Mouse (Mus musculus) cortical plate, adult 2 months (tissue): ENCODE measurements around the gene Plekha6. TPM values are rescaled to one million over a fixed set of nuclear protein-coding genes. Genes with fewer than 3 reads are reported as not detected.

Source experiments
- H3K27ac ChIP-seq: fragments of 200-500 bp; 2 replicates; pipeline ENCODE4 v1.5.1; 2012; ENCODE audit warnings: low read length, control low read depth, inconsistent platforms; ENCODE audit not compliant: insufficient read depth
- H3K4me1 ChIP-seq: fragments of 200-500 bp; 2 replicates; pipeline ENCODE4 v1.6.1; 2011; ENCODE audit warnings: low read length; ENCODE audit not compliant: control insufficient read depth, insufficient read depth
- H3K4me3 ChIP-seq: fragments of 200-500 bp; 2 replicates; pipeline ENCODE4 v1.5.1; 2011; ENCODE audit warnings: mild to moderate bottlenecking, low read length, control low read depth; ENCODE audit not compliant: insufficient read depth
- CTCF ChIP-seq: fragments of 200-500 bp; IDR thresholded peaks from 2 replicates; pipeline ENCODE4 v1.5.1; 2011; ENCODE audit warnings: mild to moderate bottlenecking, control low read depth, low read length; ENCODE audit not compliant: insufficient read depth; ENCODE audit errors: extremely low read depth
- POLR2A ChIP-seq: fragments of 200-500 bp; IDR thresholded peaks from 2 replicates; pipeline ENCODE4 v1.6.1; 2011; ENCODE audit warnings: mild to moderate bottlenecking, low read length, control low read depth; ENCODE audit not compliant: insufficient read depth; ENCODE audit errors: extremely low read depth
- polyA plus RNA-seq: library from polyadenylated mRNA; depleted of rRNA; stranded (reverse); fragments of >200 nt; gene quantifications from 2 replicates; pipeline ENCODE4 v1.2.3, GENCODE M21; 2012

Plekha6 gene
- polyA plus RNA-seq, 1 experiment: 83.2 TPM

DNA sequence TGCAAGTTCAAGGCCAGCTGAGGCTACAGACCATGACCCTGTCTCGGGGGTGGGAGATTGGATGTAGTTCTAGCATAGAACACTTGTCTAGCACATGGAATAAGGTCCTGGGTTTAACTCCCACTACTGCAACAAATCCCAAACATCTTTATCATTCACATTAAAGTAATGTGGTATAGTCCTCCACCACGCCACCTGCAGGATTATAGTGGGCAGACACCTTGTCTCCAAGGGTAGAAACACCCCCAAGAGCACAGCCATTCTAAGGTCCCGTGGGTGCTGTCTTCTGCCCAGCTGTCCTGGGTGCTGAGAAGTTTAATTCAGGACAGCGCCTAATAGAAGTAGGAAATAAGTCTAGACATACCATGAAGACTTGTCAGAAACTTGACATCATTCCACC is 152.6 kb downstream of the Plekha6 start:
- peaks cover 2% of the 10 kb centered on the region for H3K4me1 ChIP-seq
- no peak for TF ChIP-seq POLR2A
- TF ChIP-seq CTCF: no peak
- H3K27ac ChIP-seq: no peak overlapping the region
- H3K4me3 ChIP-seq: no peak overlapping the region

DNA sequence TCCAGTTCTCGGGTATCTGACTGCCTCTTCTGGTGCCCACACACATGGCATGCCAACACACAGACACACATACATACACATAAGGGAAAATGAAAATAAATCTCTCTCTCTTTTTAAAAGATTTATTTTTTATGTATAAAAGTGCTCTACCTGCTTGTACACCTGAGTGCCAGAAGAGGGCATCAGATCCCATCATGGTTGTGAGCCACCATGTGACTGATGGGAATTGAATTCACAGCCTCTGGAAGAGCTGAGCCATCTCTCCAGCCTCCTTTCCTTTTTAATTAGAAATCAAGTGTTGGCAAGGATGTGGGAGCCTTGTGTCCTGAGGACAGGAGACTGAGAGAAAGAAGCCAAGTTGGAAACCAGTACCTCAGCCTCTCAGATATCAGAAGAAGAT is 153.1 kb downstream of the Plekha6 start:
- H3K27ac ChIP-seq: no peak overlapping the region
- no peak overlapping the region for H3K4me3 ChIP-seq
- TF ChIP-seq CTCF (0 out of 2 replicates have a peak, but pooled peaks have one; percentile 32), POLR2A (no peak)
- peaks cover 2% of the 10 kb centered on the region; the same call in 1 of the 2 replicates for H3K4me1 ChIP-seq

DNA sequence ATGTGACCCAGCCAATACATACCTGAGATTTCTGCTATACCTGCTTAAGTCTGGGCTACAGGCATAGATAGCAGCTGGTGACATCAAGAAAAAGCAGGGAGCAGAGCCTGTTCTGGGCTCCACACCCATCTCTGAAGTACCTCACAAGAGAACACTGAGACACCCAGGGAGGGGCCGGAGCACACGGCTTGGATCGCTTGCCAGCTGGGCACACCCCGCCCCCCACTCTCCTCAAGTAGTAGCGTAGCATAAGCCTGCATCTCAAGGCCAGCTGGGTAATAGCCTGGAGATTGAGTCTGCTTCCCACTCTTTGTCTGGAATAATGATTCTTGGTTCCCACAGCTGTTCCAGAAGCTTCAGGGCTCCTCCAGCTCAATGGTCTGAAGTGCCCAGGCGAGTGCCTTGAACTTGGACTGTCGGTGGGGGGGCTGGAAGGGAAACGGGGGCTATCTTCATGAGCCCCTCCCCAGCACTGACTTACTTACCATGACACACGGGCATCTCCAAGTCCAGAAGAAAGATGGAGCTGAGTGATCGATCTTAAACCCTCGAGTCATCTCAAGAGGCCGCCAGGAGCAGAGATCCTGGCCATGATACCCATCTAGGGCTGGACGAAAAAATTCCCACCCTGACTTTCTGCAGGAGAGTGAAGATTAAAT is 157.4 kb downstream of the Plekha6 start, which contains the start of gene Kiss1:
Gene Kiss1, plus strand, starts transcription at position 609 of the 659 bp plus-strand sequence.
- H3K4me3 ChIP-seq: no peak within 1 kb of the TSS
- TF ChIP-seq CTCF (no peak), POLR2A (no peak)
- H3K27ac ChIP-seq: no peak within 1 kb of the TSS
- H3K4me1 ChIP-seq: no peaks in the 10 kb centered on the region

DNA sequence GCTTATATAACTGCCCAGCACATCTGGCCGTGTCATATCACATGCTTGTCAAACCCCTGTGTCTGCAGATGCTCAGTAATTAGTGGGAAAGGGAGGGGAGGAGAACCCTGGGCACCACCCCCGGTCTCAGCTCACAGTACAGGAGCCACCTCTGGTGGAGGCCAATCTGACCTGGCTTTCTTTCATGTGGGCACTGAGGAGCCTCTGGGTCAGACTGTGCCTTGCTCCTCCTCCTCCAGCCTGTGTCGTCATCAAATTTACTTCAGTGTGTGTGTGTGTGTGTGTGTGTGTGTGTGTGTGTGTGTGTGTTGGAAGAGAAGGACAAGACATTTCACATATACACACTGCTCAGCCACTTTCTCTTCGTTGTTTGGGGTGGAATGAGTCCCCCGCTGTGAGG is 159.3 kb downstream of the Plekha6 start:
- TF ChIP-seq CTCF: no peak
- no peak overlapping the region for H3K27ac ChIP-seq
- H3K4me1 ChIP-seq: no peaks in the 10 kb centered on the region
- no peak overlapping the region for H3K4me3 ChIP-seq

DNA sequence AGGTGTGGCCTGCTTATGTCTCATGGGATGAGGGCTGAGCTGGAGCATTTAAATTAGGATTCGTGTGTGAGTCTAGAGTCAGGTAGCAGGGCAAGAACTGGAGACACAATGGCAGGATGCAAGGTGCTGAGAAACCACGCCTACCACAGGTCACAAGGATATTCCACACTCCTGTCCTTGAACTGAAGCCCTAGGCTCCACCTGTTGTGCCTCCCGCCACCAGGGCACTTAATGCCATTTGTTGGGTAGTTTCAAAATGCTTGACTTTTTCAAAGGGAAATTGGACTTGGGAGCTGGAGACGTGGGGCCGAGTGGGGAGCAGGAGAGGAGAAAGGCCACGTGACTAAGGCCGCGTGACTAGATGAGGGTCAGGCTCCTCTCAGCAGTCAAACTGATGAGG is 161.9 kb downstream of the Plekha6 start:
- no peak overlapping the region for H3K27ac ChIP-seq
- no peak overlapping the region for H3K4me3 ChIP-seq
- peaks cover 2% of the 10 kb centered on the region for H3K4me1 ChIP-seq
- TF ChIP-seq POLR2A (no peak), CTCF (no peak)

DNA sequence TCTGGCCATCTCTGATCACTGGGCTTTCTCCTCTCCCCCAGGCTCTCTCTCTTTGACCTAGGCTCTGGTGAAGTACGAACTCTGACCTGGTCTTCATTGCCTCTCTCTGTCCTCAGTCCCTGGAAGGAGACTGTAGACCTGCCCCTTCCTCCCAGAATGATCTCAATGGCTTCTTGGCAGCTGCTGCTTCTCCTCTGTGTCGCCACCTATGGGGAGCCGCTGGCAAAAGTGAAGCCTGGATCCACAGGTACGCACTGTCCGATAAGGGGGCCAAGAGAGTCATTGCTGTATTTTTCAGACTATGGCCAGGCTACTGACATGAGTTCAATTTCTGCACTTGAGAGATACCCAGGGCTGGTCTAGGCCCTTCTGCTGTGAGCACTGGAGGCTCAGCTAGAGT is 163.1 kb downstream of the Plekha6 start:
- Histone ChIP-seq H3K27ac (no peak overlapping the region), H3K4me3 (no peak overlapping the region), H3K4me1 (peaks cover 6% of the 10 kb centered on the region)
- TF ChIP-seq POLR2A: no peak

DNA sequence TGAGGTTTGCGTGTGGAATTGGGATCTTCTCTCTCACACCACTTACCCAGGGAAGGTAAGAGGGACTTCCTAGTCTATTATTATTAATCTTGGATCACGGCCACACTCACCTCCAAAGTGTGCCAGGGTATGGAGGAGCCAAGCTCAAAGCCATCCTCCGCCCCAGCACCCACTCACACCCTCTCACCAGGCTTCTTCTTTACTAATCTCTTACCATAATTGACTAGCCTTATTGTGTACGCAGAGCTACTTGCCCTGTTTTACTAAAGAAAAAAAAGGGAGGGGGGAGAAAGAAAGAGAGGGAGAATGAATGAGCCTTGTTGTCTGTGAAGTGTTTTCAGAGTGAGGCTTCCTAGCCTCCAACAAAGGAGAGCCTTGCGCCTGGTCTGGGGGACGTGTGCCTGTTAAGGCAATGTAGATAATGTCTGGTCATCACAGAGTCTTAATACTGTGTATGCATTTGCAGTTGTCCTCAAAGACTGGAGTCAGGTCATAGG is 164.3 kb downstream of the Plekha6 start:
- no peak for TF ChIP-seq POLR2A
- no peak for TF ChIP-seq CTCF
- H3K4me3 ChIP-seq: no peak overlapping the region
- peaks cover 11% of the 10 kb centered on the region for H3K4me1 ChIP-seq

DNA sequence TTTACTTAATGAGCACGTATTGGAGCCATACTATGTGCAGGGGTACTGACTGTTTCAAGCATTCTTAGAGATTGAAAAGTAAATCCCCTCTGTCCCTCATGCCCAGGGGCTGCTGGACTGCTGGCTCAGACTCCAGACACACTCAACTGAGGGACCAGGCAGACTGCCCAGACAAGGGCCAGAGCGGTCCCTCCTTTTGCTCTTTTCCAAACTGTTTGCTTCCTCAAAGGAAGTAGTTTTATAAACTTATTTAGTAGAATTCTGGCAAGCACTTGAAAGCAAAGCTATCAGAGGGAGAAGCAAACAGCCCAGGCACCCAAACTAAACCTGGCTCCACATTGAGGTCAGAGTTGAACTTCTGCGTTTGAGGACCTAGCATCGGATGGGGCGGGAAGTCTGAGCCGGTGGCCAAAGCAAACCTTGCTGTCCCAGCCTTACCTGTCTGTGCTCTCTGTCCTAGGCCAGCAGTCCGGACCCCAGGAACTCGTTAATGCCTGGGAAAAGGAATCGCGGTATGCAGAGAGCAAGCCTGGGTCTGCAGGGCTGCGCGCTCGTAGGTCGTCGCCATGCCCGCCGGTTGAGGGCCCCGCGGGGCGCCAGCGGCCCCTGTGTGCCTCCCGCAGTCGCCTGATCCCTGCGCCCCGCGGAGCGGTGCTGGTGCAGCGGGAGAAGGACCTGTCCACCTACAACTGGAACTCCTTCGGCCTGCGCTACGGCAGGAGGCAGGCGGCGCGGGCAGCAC is 165.1 kb downstream of the Plekha6 start:
- Histone ChIP-seq H3K4me3 (no peak overlapping the region), H3K4me1 (peaks cover 11% of the 10 kb centered on the region), H3K27ac (no peak overlapping the region)
- TF ChIP-seq POLR2A: no peak
- TF ChIP-seq CTCF: no peak

More for the DNA sequence above, 164.3 kb downstream of the Plekha6 start:
- H3K27ac ChIP-seq: no peak overlapping the region

DNA sequence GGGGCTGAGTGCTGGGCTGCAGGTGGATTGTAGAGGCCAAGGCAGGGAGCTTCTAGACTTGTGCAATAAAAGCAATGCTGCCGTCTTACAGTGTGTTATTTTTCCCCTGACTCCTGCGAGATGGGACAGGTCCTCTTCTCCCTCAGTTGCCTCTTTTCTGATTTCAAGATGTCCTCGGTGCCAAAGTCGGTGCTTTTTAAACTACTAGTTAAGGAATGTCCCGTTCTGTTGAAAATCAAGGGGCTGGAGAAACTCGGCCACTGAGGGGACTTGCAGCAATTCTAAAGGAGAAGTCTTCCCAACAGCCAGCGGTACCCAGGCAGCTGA is 165.6 kb downstream of the Plekha6 start:
- Histone ChIP-seq H3K4me3 (no peak overlapping the region), H3K27ac (no peak overlapping the region), H3K4me1 (peaks cover 11% of the 10 kb centered on the region)
- TF ChIP-seq POLR2A (no peak), CTCF (no peak)

DNA sequence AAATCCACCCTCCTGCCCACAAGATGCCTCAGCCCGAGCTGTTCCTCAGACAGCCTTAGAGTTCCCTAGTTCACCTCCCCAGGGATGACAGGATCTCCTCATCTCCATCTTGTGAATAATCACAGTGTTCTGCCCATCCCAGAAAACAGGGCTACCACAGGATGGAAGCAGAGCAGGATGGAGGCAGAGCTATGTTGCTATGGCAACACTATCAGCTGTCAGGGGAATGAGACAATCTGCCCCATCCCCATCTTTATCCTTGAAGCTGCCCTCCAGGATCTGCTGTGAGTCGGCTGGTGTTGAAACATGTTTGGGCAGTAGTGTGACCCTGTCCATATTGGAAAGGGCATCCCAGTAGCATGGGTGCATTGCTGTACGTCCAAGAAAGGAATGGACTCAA is 167.1 kb downstream of the Plekha6 start:
- TF ChIP-seq POLR2A (no peak), CTCF (no peak)
- H3K27ac ChIP-seq: no peak overlapping the region
- H3K4me3 ChIP-seq: no peak overlapping the region

More for the DNA sequence above, 167.1 kb downstream of the Plekha6 start:
- H3K4me1 ChIP-seq: peaks cover 11% of the 10 kb centered on the region
